Mouse (Mus musculus) 3T3-L1 (cell line): ENCODE results near the gene Gm20388.

Source experiments
- DNase-seq: peaks from one replicate; pipeline ENCODE4 v3.0.0-alpha.2; 2015; ENCODE audit warnings: low read depth, low spot score

Gene Gm20388

GRCm38 (mm10) chr8:120083261-120083660 lies 172.6 kb downstream of the Gm20388 start:
- DNase-seq: no peak

GRCm38 (mm10) chr8:120084783-120085182 lies 174.1 kb downstream of the Gm20388 start:
- DNase-seq: no peak

- no peak for DNase-seq
These were observed 178.9 kb downstream of the Gm20388 start for GRCm38 (mm10) chr8:120089511-120089910.

GRCm38 (mm10) chr8:120091032-120091431 lies 180.4 kb downstream of the Gm20388 start:
- no peak for DNase-seq

- DNase-seq: no peak
These were observed 182.5 kb downstream of the Gm20388 start for GRCm38 (mm10) chr8:120093103-120093502.

- no peak for DNase-seq
These were observed 184.2 kb downstream of the Gm20388 start for GRCm38 (mm10) chr8:120094801-120095200.

GRCm38 (mm10) chr8:120096486-120096885 lies 185.8 kb downstream of the Gm20388 start:
- DNase-seq: peak; percentile 76

- peak; percentile 31 for DNase-seq
These were observed 189.9 kb downstream of the Gm20388 start for GRCm38 (mm10) chr8:120100388-120101067.

- DNase-seq: peak; percentile 69
These were observed 190.7 kb downstream of the Gm20388 start, which contains the start of gene Zdhhc7 for GRCm38 (mm10) chr8:120101068-120101972. Zdhhc7 (minus strand) TSS chr8:120101482.

- no peak for DNase-seq
These were observed 193.3 kb downstream of the Gm20388 start for GRCm38 (mm10) chr8:120103916-120104315.

- DNase-seq: no peak
These were observed 194.2 kb downstream of the Gm20388 start for GRCm38 (mm10) chr8:120104721-120105272.

- no peak for DNase-seq
These were observed 198.5 kb downstream of the Gm20388 start for GRCm38 (mm10) chr8:120109149-120109548.

GRCm38 (mm10) chr8:120110966-120111365 lies 200.3 kb downstream of the Gm20388 start:
- DNase-seq: no peak

- no peak for DNase-seq
These were observed 200.7 kb downstream of the Gm20388 start for GRCm38 (mm10) chr8:120111382-120111781.

GRCm38 (mm10) chr8:120112535-120112934 lies 201.9 kb downstream of the Gm20388 start:
- no peak for DNase-seq

- DNase-seq: peak; percentile 72
These were observed 202.7 kb downstream of the Gm20388 start for GRCm38 (mm10) chr8:120113306-120113705.

GRCm38 (mm10) chr8:120113758-120114255 lies 203.2 kb downstream of the Gm20388 start, which contains the start of gene 6430548M08Rik:
6430548M08Rik (plus strand) TSS chr8:120114152.
- DNase-seq: peak; percentile 99

- peak; percentile 64 for DNase-seq
These were observed 203.7 kb downstream of the Gm20388 start for GRCm38 (mm10) chr8:120114315-120114841.

GRCm38 (mm10) chr8:120116600-120116999 lies 206.0 kb downstream of the Gm20388 start:
- no peak for DNase-seq

- DNase-seq: no peak
These were observed 207.5 kb downstream of the Gm20388 start for GRCm38 (mm10) chr8:120118162-120118561.

- DNase-seq: no peak
These were observed 208.2 kb downstream of the Gm20388 start for GRCm38 (mm10) chr8:120118847-120119246.

GRCm38 (mm10) chr8:120119429-120119828 lies 208.8 kb downstream of the Gm20388 start:
- DNase-seq: no peak
